Mouse (Mus musculus) stomach, adult 2 months (tissue): ENCODE measurements around the gene Ap2a2. TPM values are rescaled to one million over a fixed set of nuclear protein-coding genes. Genes with fewer than 3 reads are reported as not detected.

Source experiments
- polyA plus RNA-seq: library from polyadenylated mRNA; depleted of rRNA; stranded (reverse); fragments of >200 nt; gene quantifications from 2 replicates; pipeline ENCODE4 v1.2.3, GENCODE M21; 2012; rRNA removed

The Ap2a2 gene
- 18.1 and 23.1 TPM in 2 replicates for polyA plus RNA-seq

GRCm38 (mm10) chr7:141561682-141562391 lies at the start of gene Ap2a2:
Gene Ap2a2 (plus strand): TSS chr7:141562173.

GRCm38 (mm10) chr7:141539556-141540311 lies 22.2 kb upstream of the Ap2a2 start, which contains the start of gene Chid1:
Gene Chid1 (minus strand): TSS chr7:141539857.

Other genes starting within 250 kb of the Ap2a2 start
- gene Deaf1, start 234.5 kb upstream of the Ap2a2 start, polyA plus RNA-seq = 10.8 and 14.7 TPM in 2 replicates
- gene Tmem80, start 234.4 kb upstream of the Ap2a2 start, polyA plus RNA-seq = 8.8 and 10.4 TPM in 2 replicates
- 120 and 128 TPM in 2 replicates for gene Eps8l2, start 223.3 kb upstream of the Ap2a2 start, polyA plus RNA-seq
- gene Taldo1, start 170.0 kb upstream of the Ap2a2 start, polyA plus RNA-seq = 99.5 and 105 TPM in 2 replicates
- gene Gatd1, start 148.0 kb upstream of the Ap2a2 start, polyA plus RNA-seq = 18.6 and 20.4 TPM in 2 replicates
- gene Cend1, start 132.7 kb upstream of the Ap2a2 start, polyA plus RNA-seq = 1.4 and 1.5 TPM in 2 replicates
- 41.6 and 43.2 TPM in 2 replicates for gene Slc25a22, start 124.3 kb upstream of the Ap2a2 start, polyA plus RNA-seq
- gene Pidd1, start 118.1 kb upstream of the Ap2a2 start, polyA plus RNA-seq = 4.1 and 4.6 TPM in 2 replicates
- 175 and 185 TPM in 2 replicates for gene Rplp2, start 114.8 kb upstream of the Ap2a2 start, polyA plus RNA-seq
- gene Pnpla2, start 107.0 kb upstream of the Ap2a2 start, polyA plus RNA-seq = 120 and 147 TPM in 2 replicates
- gene Cracr2b, start 101.1 kb upstream of the Ap2a2 start, polyA plus RNA-seq = 78.0 and 82.9 TPM in 2 replicates
- gene Cd151, start 94.8 kb upstream of the Ap2a2 start, polyA plus RNA-seq = 169 and 189 TPM in 2 replicates
- gene Polr2l, start 87.0 kb upstream of the Ap2a2 start, polyA plus RNA-seq = 16.5 and 20.9 TPM in 2 replicates
- 20.3 and 24.1 TPM in 2 replicates for gene Tspan4, start 86.9 kb upstream of the Ap2a2 start, polyA plus RNA-seq
- 20.7 and 26.4 TPM in 2 replicates for gene Chid1, start 22.3 kb upstream of the Ap2a2 start, polyA plus RNA-seq
- 239 and 241 TPM in 2 replicates for gene Muc6, start 93.1 kb downstream of the Ap2a2 start, polyA plus RNA-seq
- gene Muc2, start 128.2 kb downstream of the Ap2a2 start, polyA plus RNA-seq = 0.31 and 1.0 TPM in 2 replicates
- 540 and 990 TPM in 2 replicates for gene Muc5ac, start 226.8 kb downstream of the Ap2a2 start, polyA plus RNA-seq